Mouse (Mus musculus): ENCODE data around the gene Cyp2d22.

DNA sequence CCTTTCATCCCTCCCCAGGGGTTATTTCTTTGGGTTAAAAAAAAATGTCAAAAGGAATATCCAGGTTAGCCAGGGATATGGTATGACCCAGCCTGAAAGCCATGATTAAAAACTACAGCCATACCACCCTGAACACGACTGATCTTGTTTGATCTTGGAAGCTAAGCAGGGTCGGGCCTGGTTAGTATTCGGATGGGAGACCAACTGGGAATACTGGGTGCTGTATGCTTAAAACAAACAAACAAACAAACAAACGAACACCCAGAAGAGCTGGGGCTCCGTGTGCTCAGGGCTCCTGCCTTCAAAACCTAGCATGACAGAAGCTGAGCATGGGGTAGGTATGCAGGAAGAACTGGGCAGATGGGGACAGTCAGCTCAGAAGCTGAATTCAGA, 37.5 kb downstream of the Cyp2d22 start:
- TF ChIP-seq CTCF (IDR thresholded peaks at IDR 0.05; ENCODE audit: extremely low read depth, insufficient read length, insufficient replicate concordance, low read depth, low read length) (no peak), POLR2A (IDR thresholded peaks at IDR 0.05; ENCODE audit: low read depth, low read length) (no peak)

All from small intestine, adult 2 months (tissue).